Mouse (Mus musculus): Measurements from ENCODE around the gene Lsr.
A peak's percentile ranks its signal among the peaks of the same experiment; 100 is the strongest.

Gene Lsr

GRCm38 (mm10) chr7:30973251-30973500 lies at the start of gene Lsr:
Gene Lsr, minus strand, starts transcription at chr7:30973464.
- no peak for DNase-seq (ENCODE audit: low read depth, low spot score)

GRCm38 (mm10) chr7:31017104-31017901 lies 44.0 kb upstream of the Lsr start:
- DNase-seq (ENCODE audit: low read depth, low spot score): no peak

- no peak for DNase-seq (ENCODE audit: low read depth, low spot score)
These were observed 39.7 kb upstream of the Lsr start for GRCm38 (mm10) chr7:31012971-31013370.

GRCm38 (mm10) chr7:31008889-31009288 lies 35.6 kb upstream of the Lsr start:
- no peak for DNase-seq (ENCODE audit: low read depth, low spot score)

GRCm38 (mm10) chr7:31008175-31008574 lies 34.9 kb upstream of the Lsr start:
- DNase-seq (ENCODE audit: low read depth, low spot score): no peak

- no peak for DNase-seq (ENCODE audit: low read depth, low spot score)
These were observed 34.5 kb upstream of the Lsr start for GRCm38 (mm10) chr7:31007775-31008174.

- no peak for DNase-seq (ENCODE audit: low read depth, low spot score)
These were observed 29.4 kb upstream of the Lsr start for GRCm38 (mm10) chr7:31002650-31003049.

- DNase-seq (ENCODE audit: low read depth, low spot score): no peak
These were observed 27.3 kb upstream of the Lsr start for GRCm38 (mm10) chr7:31000505-31001020.

- DNase-seq (ENCODE audit: low read depth, low spot score): no peak
These were observed 23.2 kb upstream of the Lsr start for GRCm38 (mm10) chr7:30996491-30996890.

- DNase-seq (ENCODE audit: low read depth, low spot score): no peak
These were observed 20.7 kb upstream of the Lsr start for GRCm38 (mm10) chr7:30993986-30994385.

GRCm38 (mm10) chr7:30992148-30992547 lies 18.9 kb upstream of the Lsr start:
- no peak for DNase-seq (ENCODE audit: low read depth, low spot score)

GRCm38 (mm10) chr7:30988519-30989162 lies 15.4 kb upstream of the Lsr start:
- no peak for DNase-seq (ENCODE audit: low read depth, low spot score)

GRCm38 (mm10) chr7:30985357-30985756 lies 12.1 kb upstream of the Lsr start:
- DNase-seq (ENCODE audit: low read depth, low spot score): no peak

GRCm38 (mm10) chr7:30981703-30982102 lies 8.4 kb upstream of the Lsr start:
- no peak for DNase-seq (ENCODE audit: low read depth, low spot score)

- peak; percentile 36 for DNase-seq (ENCODE audit: low read depth, low spot score)
These were observed 431 bp upstream of the Lsr start, which contains the start of gene Fam187b for GRCm38 (mm10) chr7:30973501-30974289. Gene Fam187b, plus strand, starts transcription at chr7:30973790.

GRCm38 (mm10) chr7:30972426-30973250 lies 626 bp downstream of the Lsr start:
- no peak for DNase-seq (ENCODE audit: low read depth, low spot score)

- no peak for DNase-seq (ENCODE audit: low read depth, low spot score)
These were observed 1.4 kb downstream of the Lsr start for GRCm38 (mm10) chr7:30971901-30972300.

GRCm38 (mm10) chr7:30969174-30969573 lies 4.1 kb downstream of the Lsr start:
- DNase-seq (ENCODE audit: low read depth, low spot score): no peak

- no peak for DNase-seq (ENCODE audit: low read depth, low spot score)
These were observed 4.7 kb downstream of the Lsr start for GRCm38 (mm10) chr7:30968611-30969010.

- DNase-seq (ENCODE audit: low read depth, low spot score): no peak
These were observed 6.6 kb downstream of the Lsr start for GRCm38 (mm10) chr7:30966657-30967056.

- DNase-seq (ENCODE audit: low read depth, low spot score): no peak
These were observed 7.6 kb downstream of the Lsr start for GRCm38 (mm10) chr7:30965677-30966076.
